Mouse (Mus musculus): ENCODE data around the gene Ube4a. TPM values are rescaled to one million over a fixed set of nuclear protein-coding genes. Genes with fewer than 3 reads are reported as not detected.

Ube4a gene
- polyA plus RNA-seq, 1 experiment from 2014 or later, result 14.7 TPM

DNA sequence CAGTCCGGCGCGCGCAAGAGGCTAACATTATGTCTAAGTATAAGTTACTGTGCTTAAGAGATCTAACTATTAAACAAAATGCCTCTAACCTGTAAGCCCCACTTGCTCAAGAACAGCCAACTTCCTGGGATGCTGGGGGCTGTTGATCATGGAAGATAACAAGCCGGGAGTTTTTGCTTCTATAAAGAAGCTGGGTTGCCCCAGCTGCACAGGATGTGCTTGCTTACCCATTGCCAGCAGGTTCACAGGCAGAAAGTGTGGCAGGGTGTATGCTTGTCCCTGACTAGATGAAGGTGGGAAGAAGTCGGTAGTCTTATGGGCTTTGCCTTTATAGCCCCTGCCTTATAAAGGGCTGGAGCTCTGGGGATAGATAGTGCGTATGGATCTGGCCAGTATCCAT, 31.2 kb upstream of the Ube4a start:
- Histone ChIP-seq H3K9me3 (replicated peaks) (no peaks in the 10 kb centered on the region), H3K36me3 (no peaks in the 10 kb centered on the region), H3K9ac (no peak overlapping the region), H3K27me3 (0 out of 2 replicates have a peak, but pooled peaks cover 3% of the 10 kb centered on the region), H3K4me2 (no peak overlapping the region), H3K4me3 (no peak overlapping the region), H3K4me1 (replicated peaks) (no peaks in the 10 kb centered on the region), H3K27ac (no peak overlapping the region)
- ATAC-seq (replicated peaks; ENCODE audit: insufficient number of reproducible peaks, insufficient read depth, low FRiP score, low read depth), result no peak
- WGBS, result 90% methylated on average over 7 of the region's 7 CpGs

DNA sequence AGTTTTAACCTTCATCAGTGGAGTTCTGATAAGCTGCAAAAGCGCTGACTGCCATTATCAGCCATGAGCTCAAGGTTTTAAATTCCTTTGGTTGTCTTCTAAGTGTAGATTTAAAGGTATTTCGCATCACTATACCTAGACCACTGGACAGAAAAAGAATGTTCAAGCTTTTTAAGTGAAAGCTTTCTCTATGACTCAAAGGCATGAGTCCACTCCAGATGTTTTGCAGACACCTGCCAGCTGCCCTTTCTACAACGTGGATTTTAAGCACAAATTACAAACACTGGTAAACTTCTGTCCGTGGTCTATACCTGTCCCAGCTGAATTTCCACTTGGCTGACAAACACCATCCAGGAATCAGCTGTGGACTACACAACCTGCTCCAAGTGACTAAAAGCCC, 29.6 kb upstream of the Ube4a start:
- no peak overlapping the region for H3K9ac ChIP-seq
- no peaks in the 10 kb centered on the region for H3K9me3 ChIP-seq (replicated peaks)
- H3K4me1 ChIP-seq (replicated peaks), result no peaks in the 10 kb centered on the region
- H3K27ac ChIP-seq, result no peak overlapping the region
- 59% methylated on average over 4 of the region's 4 CpGs for WGBS
- ATAC-seq (replicated peaks; ENCODE audit: insufficient number of reproducible peaks, insufficient read depth, low FRiP score, low read depth), result no peak
- H3K4me3 ChIP-seq, result no peak overlapping the region
- no peaks in the 10 kb centered on the region for H3K36me3 ChIP-seq
- 0 out of 2 replicates have a peak, but pooled peaks cover 3% of the 10 kb centered on the region for H3K27me3 ChIP-seq
- H3K4me2 ChIP-seq, result no peak overlapping the region

DNA sequence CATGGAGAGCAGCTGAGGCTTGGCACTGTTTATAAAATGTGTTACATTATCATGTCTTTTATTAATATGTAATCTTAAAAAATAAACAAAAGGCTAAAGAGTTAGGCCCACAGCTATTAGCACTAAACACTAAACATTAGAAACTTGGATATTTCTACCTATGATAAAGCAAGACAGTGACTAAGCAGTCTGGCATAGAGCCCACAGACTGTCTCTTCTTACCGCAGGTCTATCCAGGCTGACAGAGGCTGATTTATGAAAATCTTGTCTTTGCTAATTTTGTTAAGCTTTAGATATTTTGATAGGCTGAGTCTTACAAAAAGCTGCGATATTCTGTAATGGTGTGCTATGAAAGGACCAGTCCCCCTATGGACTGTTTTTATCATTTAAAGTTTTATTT, 27.9 kb upstream of the Ube4a start:
- Histone ChIP-seq H3K4me2 (no peak overlapping the region), H3K36me3 (no peaks in the 10 kb centered on the region), H3K4me3 (no peak overlapping the region), H3K4me1 (replicated peaks) (no peaks in the 10 kb centered on the region), H3K9ac (no peak overlapping the region), H3K9me3 (replicated peaks) (no peaks in the 10 kb centered on the region), H3K27me3 (no peaks in the 10 kb centered on the region), H3K27ac (no peak overlapping the region)
- 75% methylated on average over 2 of the region's 2 CpGs for WGBS
- ATAC-seq (replicated peaks; ENCODE audit: insufficient number of reproducible peaks, insufficient read depth, low FRiP score, low read depth), result no peak

DNA sequence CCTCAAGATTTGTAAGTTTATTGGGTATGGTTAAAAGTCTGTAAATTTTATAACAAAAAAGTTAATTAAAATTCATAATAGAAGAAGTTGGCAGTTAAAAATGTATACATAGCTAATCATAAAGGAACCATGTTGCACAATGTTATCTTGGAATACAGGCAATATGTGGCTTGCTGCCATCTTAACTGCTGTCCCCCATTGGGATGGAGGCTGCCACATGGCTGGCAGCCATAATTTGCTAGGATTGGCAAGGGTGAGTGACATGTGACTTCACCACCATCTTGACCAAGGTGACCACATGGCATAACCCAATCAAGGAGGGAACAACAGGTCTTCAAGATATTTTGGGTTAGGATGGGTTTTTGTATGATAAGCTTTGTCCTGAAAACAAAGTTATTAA, 26.9 kb upstream of the Ube4a start:
- no peak overlapping the region for H3K4me3 ChIP-seq
- no peaks in the 10 kb centered on the region for H3K27me3 ChIP-seq
- H3K36me3 ChIP-seq, result no peaks in the 10 kb centered on the region
- no peaks in the 10 kb centered on the region for H3K9me3 ChIP-seq (replicated peaks)
- H3K27ac ChIP-seq, result no peak overlapping the region
- no peak overlapping the region for H3K4me2 ChIP-seq
- ATAC-seq (replicated peaks; ENCODE audit: insufficient number of reproducible peaks, insufficient read depth, low FRiP score, low read depth), result no peak
- no peaks in the 10 kb centered on the region for H3K4me1 ChIP-seq (replicated peaks)
- H3K9ac ChIP-seq, result no peak overlapping the region

DNA sequence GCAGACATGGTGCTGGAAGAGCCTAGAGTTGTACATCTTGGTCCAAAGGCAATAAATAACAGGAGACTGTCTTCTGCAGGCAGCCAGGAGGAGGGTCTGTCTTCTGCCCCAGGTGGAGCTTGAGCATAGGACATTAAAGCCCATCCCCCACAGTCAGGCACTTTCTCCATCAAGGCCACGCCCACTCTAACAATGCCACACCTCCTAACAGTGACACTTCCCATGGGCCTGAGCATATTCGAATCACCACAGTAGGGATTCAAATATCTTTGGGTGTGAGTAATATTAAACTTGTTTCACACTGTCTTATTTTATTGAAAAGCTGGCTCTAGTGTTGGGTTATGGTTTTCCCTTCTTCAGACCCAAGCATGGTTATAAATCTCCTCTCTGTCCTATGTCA, 26.4 kb upstream of the Ube4a start:
- WGBS, result 71% methylated on average over 2 of the region's 2 CpGs
- ATAC-seq (replicated peaks; ENCODE audit: insufficient number of reproducible peaks, insufficient read depth, low FRiP score, low read depth), result no peak
- no peaks in the 10 kb centered on the region for H3K4me1 ChIP-seq (replicated peaks)

DNA sequence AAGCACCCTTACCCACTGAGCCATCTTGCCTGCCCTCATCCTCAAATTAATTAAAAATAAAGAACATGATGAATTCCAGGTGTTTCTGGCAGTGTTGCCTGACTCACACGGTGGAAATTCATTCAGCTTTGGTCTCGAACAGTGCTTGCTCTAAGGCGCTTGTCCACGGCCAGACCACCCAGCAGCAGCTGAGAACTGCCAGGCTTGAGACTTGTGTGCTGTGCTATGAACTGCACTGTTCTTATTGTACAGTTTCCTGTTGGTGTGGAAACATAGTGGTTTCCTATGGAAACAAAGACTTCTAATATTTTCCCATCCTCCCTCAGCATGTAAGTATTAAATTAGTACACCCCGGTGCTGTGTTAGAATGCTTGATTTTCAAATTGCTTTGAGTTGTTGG, 21.6 kb upstream of the Ube4a start:
- Histone ChIP-seq H3K4me1 (replicated peaks) (no peaks in the 10 kb centered on the region; the same call in 1 of the 2 replicates), H3K27me3 (no peaks in the 10 kb centered on the region), H3K9me3 (replicated peaks) (no peaks in the 10 kb centered on the region), H3K27ac (no peak overlapping the region), H3K4me3 (no peak overlapping the region), H3K4me2 (no peak overlapping the region), H3K9ac (no peak overlapping the region), H3K36me3 (no peaks in the 10 kb centered on the region)
- no peak for ATAC-seq (replicated peaks; ENCODE audit: insufficient number of reproducible peaks, insufficient read depth, low FRiP score, low read depth)
- 57% methylated on average over 5 of the region's 5 CpGs for WGBS

More for the DNA sequence above, 26.4 kb upstream of the Ube4a start:
- no peak overlapping the region for H3K9ac ChIP-seq
- no peaks in the 10 kb centered on the region for H3K36me3 ChIP-seq
- H3K27me3 ChIP-seq, result no peaks in the 10 kb centered on the region
- H3K4me3 ChIP-seq, result no peak overlapping the region
- H3K4me2 ChIP-seq, result no peak overlapping the region
- no peak overlapping the region for H3K27ac ChIP-seq
- no peaks in the 10 kb centered on the region for H3K9me3 ChIP-seq (replicated peaks)

DNA sequence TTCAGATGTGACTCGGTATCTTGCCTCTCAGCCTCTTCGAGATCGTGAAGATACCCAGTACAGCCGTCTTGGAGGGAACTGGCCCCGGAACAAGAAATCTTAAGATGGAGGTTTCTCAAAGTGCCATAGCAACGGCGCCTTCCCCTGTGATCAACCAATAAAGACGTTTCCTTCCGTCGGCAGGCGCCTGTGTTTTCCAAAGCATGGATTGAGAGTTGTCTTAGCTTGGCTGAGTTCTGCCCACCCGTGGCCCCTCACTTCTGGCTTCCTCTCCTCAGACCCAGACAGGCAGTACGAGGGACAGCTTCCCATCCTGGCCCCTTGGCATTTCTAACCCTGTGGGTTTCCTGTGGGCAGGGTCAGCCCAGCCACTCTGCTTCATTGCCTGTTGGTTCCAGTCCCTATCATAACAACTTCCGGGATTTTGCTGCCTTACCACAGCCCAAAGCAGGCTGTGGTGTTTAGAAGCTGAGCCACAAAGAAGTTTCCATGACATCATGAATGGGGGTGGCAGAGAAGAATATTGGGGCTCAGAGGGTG, 20.9 kb upstream of the Ube4a start:
- Histone ChIP-seq H3K4me3 (0 out of 2 replicates have a peak overlapping the region, but pooled peaks have one; percentile 7), H3K9me3 (replicated peaks) (no peaks in the 10 kb centered on the region), H3K36me3 (no peaks in the 10 kb centered on the region), H3K4me2 (peak overlapping the region; percentile 18; the same call in 1 of the 2 replicates), H3K9ac (no peak overlapping the region), H3K27me3 (no peaks in the 10 kb centered on the region), H3K27ac (peak overlapping the region; percentile 45; the same call in 1 of the 2 replicates), H3K4me1 (replicated peaks) (no peaks in the 10 kb centered on the region; the same call in 1 of the 2 replicates)
- 48% methylated on average over 14 of the region's 14 CpGs for WGBS
- no peak for ATAC-seq (replicated peaks; ENCODE audit: insufficient number of reproducible peaks, insufficient read depth, low FRiP score, low read depth)

DNA sequence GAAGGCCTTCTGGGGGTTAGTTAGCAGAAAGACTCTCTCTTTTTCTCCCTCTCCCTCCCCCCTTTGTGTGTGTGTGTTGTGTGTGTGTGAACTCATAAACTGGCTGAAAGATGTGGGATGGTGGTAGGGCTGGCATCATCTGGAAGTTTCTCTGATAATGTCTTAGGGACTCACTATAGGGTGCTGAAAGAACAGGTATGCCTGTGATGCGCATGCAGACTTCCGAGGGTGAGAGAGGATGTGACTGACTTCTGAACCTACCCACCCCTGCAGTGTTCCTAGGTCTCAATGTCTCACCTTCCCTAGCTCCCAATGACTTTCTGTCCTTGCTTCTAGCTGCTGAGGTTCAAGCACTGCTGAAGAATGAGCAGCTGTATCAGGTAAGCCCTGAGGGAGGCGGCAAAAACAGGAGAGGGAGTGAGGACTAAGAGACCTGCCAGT, 20.3 kb upstream of the Ube4a start:
- Histone ChIP-seq H3K27ac (no peak overlapping the region), H3K36me3 (no peaks in the 10 kb centered on the region), H3K4me1 (replicated peaks) (no peaks in the 10 kb centered on the region; the same call in 1 of the 2 replicates), H3K9ac (no peak overlapping the region), H3K4me2 (peak overlapping the region; percentile 18; the same call in 1 of the 2 replicates), H3K4me3 (no peak overlapping the region), H3K9me3 (replicated peaks) (no peaks in the 10 kb centered on the region), H3K27me3 (no peaks in the 10 kb centered on the region)
- no peak for ATAC-seq (replicated peaks; ENCODE audit: insufficient number of reproducible peaks, insufficient read depth, low FRiP score, low read depth)
- WGBS, result 59% methylated on average over 3 of the region's 3 CpGs

DNA sequence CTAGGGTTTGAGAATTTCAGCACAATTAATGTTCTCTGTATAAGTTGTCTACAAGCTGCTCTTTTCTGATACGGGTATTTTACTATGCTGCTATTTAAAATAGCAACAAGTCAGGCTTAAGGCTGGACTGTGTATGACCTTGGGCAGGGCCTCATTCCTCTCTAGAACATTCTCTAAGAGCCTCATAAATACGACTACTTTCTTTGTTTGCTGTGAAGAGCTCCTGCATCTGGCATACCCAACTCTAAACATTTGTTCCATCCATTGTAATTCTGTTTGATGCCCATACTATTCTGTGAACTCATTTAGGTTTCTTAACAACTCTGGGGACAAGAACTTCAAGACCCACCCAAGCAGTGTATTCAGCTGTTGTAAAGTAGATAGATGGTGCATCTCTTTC, 17.6 kb upstream of the Ube4a start:
- Histone ChIP-seq H3K4me3 (no peak overlapping the region), H3K9ac (no peak overlapping the region), H3K27me3 (no peaks in the 10 kb centered on the region), H3K36me3 (no peaks in the 10 kb centered on the region), H3K4me2 (no peak overlapping the region), H3K27ac (no peak overlapping the region), H3K4me1 (replicated peaks) (no peaks in the 10 kb centered on the region; the same call in 1 of the 2 replicates), H3K9me3 (replicated peaks) (no peaks in the 10 kb centered on the region)
- WGBS, result 48% methylated on average over 2 of the region's 2 CpGs
- ATAC-seq (replicated peaks; ENCODE audit: insufficient number of reproducible peaks, insufficient read depth, low FRiP score, low read depth), result no peak

DNA sequence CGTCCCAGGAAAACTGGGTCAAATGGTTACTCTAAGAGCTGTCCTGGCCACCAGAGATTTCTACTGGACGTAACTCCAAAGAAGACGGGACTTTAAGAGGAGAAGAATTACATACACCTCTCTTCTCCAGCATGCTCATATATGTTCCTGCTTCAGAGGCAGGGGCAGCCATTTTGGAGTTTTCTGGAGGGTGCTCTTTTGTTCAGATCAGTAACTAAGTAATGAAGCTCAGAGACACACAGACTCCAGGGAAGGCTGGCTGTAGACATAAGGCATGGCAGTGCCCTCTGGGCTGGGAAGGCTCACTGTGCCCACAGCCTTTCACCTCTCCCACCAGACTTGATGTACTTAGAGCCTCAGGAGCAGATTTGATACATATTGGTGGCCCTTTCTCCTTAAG, 17.1 kb upstream of the Ube4a start:
- Histone ChIP-seq H3K27ac (no peak overlapping the region), H3K27me3 (no peaks in the 10 kb centered on the region), H3K9me3 (replicated peaks) (no peaks in the 10 kb centered on the region), H3K4me2 (no peak overlapping the region), H3K4me3 (no peak overlapping the region; the same call in 1 of the 2 replicates), H3K9ac (no peak overlapping the region), H3K36me3 (no peaks in the 10 kb centered on the region), H3K4me1 (replicated peaks) (no peaks in the 10 kb centered on the region; the same call in 1 of the 2 replicates)
- no peak for ATAC-seq (replicated peaks; ENCODE audit: insufficient number of reproducible peaks, insufficient read depth, low FRiP score, low read depth)
- 81% methylated on average over 3 of the region's 3 CpGs for WGBS

DNA sequence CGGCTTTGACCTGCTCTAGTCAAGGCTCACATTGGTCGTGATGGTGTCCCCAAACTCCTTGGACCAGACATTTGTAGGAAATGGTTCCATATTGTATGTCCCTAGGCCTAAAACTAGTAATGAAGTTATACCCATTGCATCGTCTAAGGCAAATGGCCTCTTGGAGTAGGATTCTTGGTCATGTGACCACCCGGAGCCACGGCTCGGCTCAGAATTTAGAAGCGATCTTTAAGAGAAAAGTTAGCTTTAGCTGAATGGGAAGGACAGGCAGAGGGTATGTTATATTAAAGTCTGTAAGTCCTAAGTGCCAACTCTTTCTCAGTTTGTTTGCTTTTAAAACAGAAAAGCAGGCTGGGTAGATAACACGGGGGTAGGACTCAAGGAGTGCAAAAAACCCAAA, 16.7 kb upstream of the Ube4a start:
- 79% methylated on average over 8 of the region's 8 CpGs for WGBS
- Histone ChIP-seq H3K4me3 (no peak overlapping the region; the same call in 1 of the 2 replicates), H3K27ac (no peak overlapping the region)

DNA sequence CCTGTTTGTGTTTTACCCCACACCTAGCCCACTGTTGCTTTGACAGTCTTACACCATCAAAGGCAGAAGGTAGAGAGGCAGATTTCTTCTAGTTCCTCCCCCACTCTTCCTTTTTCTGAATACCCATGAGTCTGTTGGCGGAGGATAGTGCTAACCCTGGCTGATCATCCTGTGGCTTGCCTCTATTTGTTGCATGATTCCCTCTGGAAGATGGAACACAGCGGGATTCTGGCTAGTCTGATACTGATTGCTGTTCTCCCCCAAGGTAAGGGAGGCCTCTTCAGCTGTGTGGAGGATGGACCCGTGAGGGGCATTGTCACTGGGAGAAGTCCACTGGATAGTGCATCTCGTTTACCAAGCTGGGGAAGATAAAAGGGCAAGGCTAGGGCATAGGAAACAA, 16.3 kb upstream of the Ube4a start, which contains the start of gene Cd3d:
Cd3d (plus strand) TSS at position 111 of the 400 bp plus-strand sequence.
- Histone ChIP-seq H3K4me2 (no peak within 1 kb of the TSS), H3K4me1 (replicated peaks) (no peaks in the 10 kb centered on the region; the same call in 1 of the 2 replicates), H3K36me3 (no peaks in the 10 kb centered on the region), H3K9me3 (replicated peaks) (no peaks in the 10 kb centered on the region), H3K9ac (no peak within 1 kb of the TSS), H3K27me3 (no peaks in the 10 kb centered on the region), H3K4me3 (no peak within 1 kb of the TSS; the same call in 1 of the 2 replicates), H3K27ac (0 out of 2 replicates have a peak within 1 kb of the TSS, but pooled peaks have one; percentile 0)
- WGBS, result 67% methylated on average over 4 of the region's 4 CpGs
- no peak for ATAC-seq (replicated peaks; ENCODE audit: insufficient number of reproducible peaks, insufficient read depth, low FRiP score, low read depth)

More for the DNA sequence above, 16.7 kb upstream of the Ube4a start:
- no peaks in the 10 kb centered on the region; the same call in 1 of the 2 replicates for H3K4me1 ChIP-seq (replicated peaks)
- no peak for ATAC-seq (replicated peaks; ENCODE audit: insufficient number of reproducible peaks, insufficient read depth, low FRiP score, low read depth)
- H3K4me2 ChIP-seq, result no peak overlapping the region
- H3K9me3 ChIP-seq (replicated peaks), result no peaks in the 10 kb centered on the region
- no peak overlapping the region for H3K9ac ChIP-seq
- no peaks in the 10 kb centered on the region for H3K36me3 ChIP-seq
- H3K27me3 ChIP-seq, result no peaks in the 10 kb centered on the region
